Mouse (Mus musculus) kidney, postnatal 4 days (tissue): ENCODE data around the gene Pemt.
A peak's percentile ranks its signal among the peaks of the same experiment; 100 is the strongest.

Experiments
- DNase-seq, 2 experiments: peaks; one replicate each; pipeline ENCODE4 v3.0.0; 2021; ENCODE audit warnings: mixed read lengths in 2 of 2

The Pemt gene

GRCm38 (mm10) chr11:60046058-60046735 lies at the start of gene Pemt:
Gene Pemt, minus strand, starts transcription at chr11:60046489.
- peak; percentile 96 to 97 for DNase-seq

DNA sequence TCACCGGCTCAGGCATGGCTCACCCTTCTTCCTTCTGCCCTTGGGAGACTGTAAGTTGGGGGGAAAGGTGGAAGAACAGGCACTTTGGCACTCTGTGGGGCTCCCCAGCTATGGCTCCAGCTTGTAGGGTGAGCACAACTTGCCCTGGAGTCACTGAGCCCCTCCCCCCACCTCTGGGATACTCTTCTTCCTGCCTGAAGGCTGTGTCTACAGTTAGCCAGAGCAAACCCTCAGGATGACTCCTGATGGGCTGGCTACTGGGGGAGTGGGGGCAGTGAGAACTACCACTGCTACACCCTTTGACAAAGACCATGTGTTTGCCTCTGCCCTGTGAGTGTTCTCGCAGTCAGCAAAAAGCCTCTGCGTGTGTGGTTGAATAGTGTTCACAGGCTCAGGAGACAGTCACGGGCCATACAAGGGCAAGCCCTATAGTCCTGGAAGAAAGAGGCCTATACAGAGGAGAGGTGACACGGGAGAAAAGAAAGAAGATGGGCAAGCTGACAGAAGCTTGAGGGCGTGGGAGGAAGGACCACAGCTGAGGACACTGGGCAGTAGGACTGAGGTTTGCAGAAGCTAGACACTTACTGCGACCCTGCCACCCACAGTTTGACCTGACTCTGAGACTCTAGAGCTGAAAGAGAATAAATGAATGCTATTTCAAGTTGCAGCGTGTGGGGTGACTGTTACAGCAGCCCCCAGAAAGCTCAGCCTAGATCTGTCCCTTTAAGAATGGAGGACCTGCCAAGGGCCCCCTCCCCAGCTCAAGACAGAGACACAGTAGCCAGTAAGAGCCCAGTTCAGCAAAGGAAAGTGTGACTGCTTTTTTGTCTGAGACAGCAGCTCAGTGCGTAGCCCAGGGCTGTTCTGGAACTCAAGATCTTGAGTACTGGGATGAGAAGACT lies 48.9 kb upstream of the Pemt start:
- peak in 1 of 2 experiments; percentile 33 for DNase-seq

- DNase-seq = no peak
Measured at GRCm38 (mm10) chr11:60093984-60094587, 47.8 kb upstream of the Pemt start.

DNA sequence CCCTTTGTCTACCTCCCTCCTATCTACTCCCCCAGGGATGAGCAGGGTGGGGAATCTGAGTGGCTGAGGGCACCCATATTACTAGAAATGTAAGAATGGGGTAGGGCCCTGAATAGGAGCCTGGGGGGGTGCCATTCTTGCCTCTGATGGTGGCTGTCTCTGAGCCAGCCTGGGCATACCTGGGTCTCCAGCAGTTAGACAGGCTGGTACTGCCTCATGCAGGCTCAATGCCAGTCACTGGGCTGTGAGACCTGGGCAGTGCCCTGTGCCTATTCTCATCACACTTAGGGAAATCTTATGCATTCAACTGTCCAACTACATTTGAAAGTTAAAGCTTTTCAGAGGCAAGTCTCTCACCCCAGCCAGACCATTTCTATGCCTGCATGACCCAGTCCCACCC lies 46.9 kb upstream of the Pemt start:
- no peak for DNase-seq

GRCm38 (mm10) chr11:60091422-60091761 lies 45.1 kb upstream of the Pemt start:
- no peak for DNase-seq

DNA sequence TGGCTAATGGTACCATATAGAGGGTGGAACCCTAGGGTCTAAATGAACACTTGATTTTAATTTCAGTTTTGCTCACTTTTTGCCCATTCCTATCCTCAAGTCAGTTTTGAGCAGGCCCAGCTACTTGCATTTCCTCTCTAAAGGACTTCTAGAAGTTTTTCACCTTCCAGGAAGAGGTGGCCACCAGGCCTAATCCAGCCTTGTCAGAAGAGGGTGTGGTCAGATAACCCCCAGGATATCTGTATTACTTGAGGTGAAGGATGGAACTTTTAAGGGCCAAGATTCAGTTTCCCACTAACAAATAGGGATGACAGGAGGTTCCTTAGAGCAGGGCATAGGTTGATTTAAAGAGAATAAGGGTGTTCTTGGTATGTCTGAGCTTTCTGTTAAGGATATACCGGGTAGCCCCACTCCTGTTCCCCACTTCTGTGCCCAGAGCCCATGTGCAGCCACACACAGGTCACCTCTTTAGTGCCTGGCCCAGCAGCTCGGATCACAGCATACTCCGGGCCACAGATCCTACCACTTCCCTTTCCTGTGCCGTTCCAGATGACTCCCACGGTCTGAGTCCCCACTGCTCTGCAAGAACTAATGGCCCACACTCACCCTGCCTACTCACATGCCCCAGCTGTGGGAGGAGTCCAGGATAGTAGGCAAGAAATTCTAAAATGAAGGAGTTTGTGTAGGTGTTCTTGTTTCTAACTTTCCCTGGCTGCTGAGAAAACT lies 44.6 kb upstream of the Pemt start:
- DNase-seq = peak in 1 of 2 experiments; percentile 18

DNA sequence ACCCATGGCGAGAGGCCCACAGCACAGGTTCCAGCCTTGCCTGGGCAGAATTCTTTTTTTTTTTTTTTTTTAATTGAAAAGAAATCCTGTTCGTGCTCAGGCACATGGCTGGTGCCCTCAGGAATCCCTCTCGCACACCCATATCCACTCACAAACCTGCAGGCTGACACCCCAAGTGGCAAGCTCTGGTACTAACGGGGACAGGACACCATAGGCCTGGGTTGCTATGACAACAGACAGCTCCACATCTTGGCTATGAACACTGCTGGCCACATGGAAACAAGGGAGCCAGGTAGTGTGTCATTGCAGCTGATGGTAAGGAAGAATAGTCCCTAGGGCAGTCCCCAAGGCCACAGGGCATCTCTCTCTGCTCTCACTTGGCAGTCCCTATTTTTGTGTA lies 42.7 kb upstream of the Pemt start:
- DNase-seq = peak in 1 of 2 experiments; percentile 52

DNA sequence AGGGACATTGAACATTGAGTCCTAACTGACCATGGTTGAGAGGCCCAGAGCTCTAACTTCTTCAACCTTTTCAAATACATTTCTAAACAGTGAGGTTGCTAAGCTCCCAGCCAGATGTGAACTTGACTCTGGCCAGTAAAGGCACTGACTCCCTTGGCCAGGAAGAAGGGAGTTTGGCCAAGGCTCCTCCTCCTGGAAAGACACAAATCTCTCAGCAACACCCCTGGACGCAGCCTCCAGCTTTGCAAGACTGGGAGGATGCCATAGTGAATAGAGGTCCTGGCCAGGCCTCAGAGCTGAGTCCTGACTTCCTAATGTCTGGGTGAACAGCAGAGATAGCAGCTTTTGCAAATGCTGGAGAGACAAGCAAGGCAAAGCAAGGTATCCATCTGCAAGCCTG lies 40.4 kb upstream of the Pemt start:
- DNase-seq = no peak

GRCm38 (mm10) chr11:60084589-60084988 lies 38.3 kb upstream of the Pemt start:
- DNase-seq = peak; percentile 73 to 74

DNA sequence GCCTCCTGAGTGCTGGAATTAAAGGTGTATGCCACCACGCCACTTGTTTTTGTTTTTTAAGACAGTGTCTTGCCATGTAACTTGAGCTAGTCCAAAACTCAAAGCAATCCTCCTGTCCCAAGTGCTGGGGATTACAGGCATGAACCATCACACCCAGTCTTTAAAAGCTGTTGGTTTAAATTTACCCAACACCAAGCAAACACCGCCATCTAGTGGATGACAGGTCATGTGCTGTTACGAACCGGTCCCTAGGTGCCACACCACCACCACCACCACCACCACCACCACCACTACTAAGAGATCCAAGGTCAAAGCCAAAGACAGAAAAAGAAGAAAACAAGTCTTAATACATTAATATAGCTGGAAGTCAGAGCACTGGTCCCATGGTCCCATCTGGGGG lies 30.5 kb upstream of the Pemt start:
- peak; percentile 75 to 81 for DNase-seq

- no peak for DNase-seq
Measured at GRCm38 (mm10) chr11:60076183-60076582, 29.9 kb upstream of the Pemt start.

- peak; percentile 22 to 36 for DNase-seq
Measured at GRCm38 (mm10) chr11:60073936-60074502, 27.7 kb upstream of the Pemt start.

DNA sequence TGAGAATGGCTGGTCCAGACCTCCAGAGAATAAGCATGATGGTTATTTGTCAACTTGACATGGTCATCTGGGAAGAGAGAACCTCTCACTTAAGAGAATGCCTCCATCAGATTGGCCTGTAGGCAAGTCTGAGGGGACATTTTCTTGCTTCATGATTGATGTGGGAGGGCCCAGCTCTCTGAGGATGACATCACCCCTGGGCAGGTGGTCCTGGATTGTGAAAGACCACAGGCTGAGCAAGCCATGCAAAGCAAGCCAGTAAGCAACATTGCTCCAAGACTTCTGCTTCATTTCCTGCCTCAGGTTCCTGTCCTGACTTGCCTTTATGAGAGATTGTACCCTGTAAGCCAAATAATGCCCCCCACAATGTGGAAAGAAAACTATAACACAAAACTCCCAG lies 26.8 kb upstream of the Pemt start:
- no peak for DNase-seq

GRCm38 (mm10) chr11:60071221-60071620 lies 24.9 kb upstream of the Pemt start:
- no peak for DNase-seq

- peak; percentile 75 to 78 for DNase-seq
Measured at GRCm38 (mm10) chr11:60070599-60070998, 24.3 kb upstream of the Pemt start.

DNA sequence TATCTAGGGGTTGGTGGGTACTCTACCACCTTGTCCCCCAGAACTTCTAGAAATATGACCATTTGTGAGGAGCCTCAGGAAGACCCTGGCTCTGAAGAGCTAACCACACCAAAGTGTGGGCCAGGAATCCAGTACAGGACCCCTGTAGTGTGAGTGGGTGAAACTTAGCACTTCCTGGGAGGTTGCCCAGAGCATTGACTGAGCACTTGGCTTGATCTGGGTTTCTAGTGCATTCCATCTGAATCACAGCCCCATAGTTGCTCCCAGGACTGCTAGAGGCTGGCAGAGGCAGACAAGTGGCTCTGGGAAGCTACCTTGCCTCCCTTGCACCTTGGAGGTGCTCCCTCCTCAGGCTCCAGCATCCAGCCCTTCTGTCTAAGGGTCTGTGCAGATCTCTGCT lies 22.3 kb upstream of the Pemt start:
- DNase-seq = no peak

DNA sequence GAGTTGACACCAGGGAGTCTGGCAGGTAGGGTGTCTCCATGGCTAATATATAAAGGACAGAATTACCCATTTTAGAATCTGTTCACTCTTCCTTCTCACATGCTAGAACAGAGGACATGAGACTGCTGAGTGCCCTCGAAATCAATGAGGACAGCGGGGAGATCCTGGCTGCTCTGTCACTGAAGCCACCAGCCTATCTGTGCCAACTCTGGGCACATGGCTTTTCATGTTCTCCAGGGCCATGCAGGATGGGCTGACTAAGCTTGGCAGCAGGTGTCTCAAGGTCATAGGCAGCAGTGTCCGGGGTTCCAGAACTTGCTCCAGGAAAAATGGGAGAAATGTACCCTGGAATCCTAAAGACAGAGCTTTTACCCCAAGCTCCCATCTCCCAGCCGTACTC lies 21.4 kb upstream of the Pemt start:
- no peak for DNase-seq

DNA sequence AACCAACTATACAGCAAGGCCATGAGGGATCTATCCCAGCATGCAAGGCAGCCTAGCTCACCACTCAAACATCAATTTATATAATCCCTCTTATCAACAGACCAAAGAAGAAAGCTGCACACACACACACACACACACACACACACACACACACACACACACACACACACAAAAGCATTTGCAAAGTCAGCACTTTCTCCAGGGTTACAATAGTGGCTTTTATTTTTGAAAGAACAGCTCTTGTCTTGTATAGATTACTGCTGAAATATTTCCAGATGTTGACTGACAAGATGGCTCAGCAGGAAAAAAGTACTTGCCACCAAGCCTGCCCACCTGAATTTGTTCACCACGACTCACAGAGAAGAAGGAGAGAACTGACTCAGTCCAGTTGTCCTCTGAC lies 19.0 kb upstream of the Pemt start:
- no peak for DNase-seq

GRCm38 (mm10) chr11:60061504-60062006 lies 15.3 kb upstream of the Pemt start:
- no peak for DNase-seq

DNA sequence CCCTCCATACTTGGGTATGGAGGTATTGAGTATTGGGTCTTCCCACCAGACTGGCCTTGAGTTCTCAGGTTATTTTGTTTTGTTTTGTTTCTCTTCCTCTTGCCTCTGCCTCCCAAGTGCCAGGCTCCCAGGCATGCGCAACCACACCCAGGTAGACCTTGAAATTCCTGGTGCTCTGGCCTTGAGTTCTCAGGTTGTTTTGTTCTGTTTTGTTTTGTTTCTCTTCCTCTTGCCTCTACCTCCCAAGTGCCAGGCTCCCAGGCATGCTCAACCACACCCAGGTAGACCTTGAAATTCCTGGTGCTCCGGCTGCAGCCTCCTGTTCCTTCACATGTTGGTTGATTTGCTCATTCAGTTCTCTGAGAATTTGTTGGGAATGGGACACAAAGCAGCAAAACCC lies 13.7 kb upstream of the Pemt start:
- DNase-seq = no peak

DNA sequence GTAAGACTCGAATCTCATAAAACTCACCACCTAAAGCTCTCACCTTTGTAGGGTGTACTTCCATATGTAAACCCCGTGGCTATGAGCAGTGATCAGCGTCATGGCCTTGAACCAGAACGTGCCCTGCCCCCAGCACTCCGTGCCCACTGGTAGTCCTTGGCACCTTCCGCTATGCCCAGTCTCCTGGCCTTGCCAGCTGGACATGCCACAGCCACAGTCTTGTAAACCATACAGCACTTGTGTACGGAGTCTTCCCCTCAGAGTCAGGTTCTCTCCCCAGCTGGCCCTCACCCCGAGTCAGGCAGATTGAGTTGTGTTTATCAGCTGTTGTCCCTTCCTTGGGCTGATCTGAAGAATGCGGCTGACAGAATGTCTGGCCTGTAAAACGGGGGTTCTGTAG lies 12.2 kb upstream of the Pemt start:
- DNase-seq = no peak

- DNase-seq = no peak
Measured at GRCm38 (mm10) chr11:60057987-60058386, 11.7 kb upstream of the Pemt start.

DNA sequence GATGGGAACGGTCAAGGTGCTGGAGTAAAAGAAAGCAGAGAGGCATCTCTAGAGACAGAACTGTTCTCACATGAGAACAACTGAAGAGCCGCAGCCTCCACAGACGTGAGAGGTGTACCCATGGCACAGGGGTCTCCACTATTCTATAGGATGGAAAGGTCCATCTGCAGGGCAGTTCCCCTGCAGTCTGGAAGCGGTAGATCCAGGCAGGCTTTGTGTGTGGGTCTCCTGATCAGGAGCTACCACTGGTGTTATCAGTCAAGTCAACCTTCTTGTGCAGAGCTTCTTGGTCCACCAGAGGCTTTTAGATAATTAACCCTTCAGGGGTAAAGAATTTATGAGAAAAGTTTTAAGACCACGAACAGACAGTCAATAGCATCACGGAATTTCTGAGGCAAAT lies 10.2 kb upstream of the Pemt start:
- no peak for DNase-seq
